ENCODE assay signal across 9 mouse cellular contexts in genomic region chr3:97032053-97032496, GRCm38 (mm10).
A peak's percentile ranks its signal among the peaks of the same experiment; 100 is the strongest.
DNase-seq lines count a peak whose midpoint lies in the region; ATAC-seq and TF ChIP-seq lines count a peak whose summit lies in the region.
"Had no signal": no experiment of that assay in that cellular context is flagged by ENCODE, and none has a peak within 500 bp of the region (broad histone marks: within the 10 kb centered on the region; RNA-seq: fewer than 3 reads in every experiment).

No protein-coding gene starts in this region.

- no peak for TF ChIP-seq CTCF in intestine, postnatal 0 days (IDR thresholded peaks at IDR 0.05; ENCODE audit: low read depth)

- ATAC-seq in heart, embryonic 11.5 days (replicated peaks; ENCODE audit: insufficient number of reproducible peaks, low FRiP score, low TSS enrichment), result 0 out of 2 replicates have a peak, but pooled peaks have one; percentile 49
- 0 out of 2 replicates have a peak, but pooled peaks have one; percentile 35 for ATAC-seq in embryonic facial prominence, embryonic 12.5 days (ENCODE audit: insufficient number of reproducible peaks, insufficient read depth, low FRiP score, low TSS enrichment)
- no peak for ATAC-seq in intestine, postnatal 0 days
- ATAC-seq in midbrain, embryonic 14.5 days (ENCODE audit: low FRiP score, low TSS enrichment), result no peak
- ATAC-seq in granulocyte monocyte progenitor cell, adult 5-6 weeks (replicated peaks; ENCODE audit: poor library complexity, severe bottlenecking), result no peak

- H3K4me3 ChIP-seq in heart, embryonic 11.5 days (ENCODE audit: low read depth, low read length), result peak overlapping the region; percentile 39
- peak overlapping the region; percentile 41 for H3K4me3 ChIP-seq in embryonic facial prominence, embryonic 12.5 days
- H3K4me3 ChIP-seq in intestine, postnatal 0 days (ENCODE audit: low read depth, low read length), result peak overlapping the region; percentile 21; the same call in 1 of the 2 replicates
- peak overlapping the region; percentile 24 for H3K4me3 ChIP-seq in midbrain, embryonic 14.5 days (replicated peaks; ENCODE audit: low read depth, low read length)

- H3K4me1 ChIP-seq in heart, embryonic 11.5 days (ENCODE audit: control insufficient read depth, insufficient read depth, low read length), result peaks cover 18% of the 10 kb centered on the region
- peaks cover 8% of the 10 kb centered on the region; the same call in 1 of the 2 replicates for H3K4me1 ChIP-seq in embryonic facial prominence, embryonic 12.5 days
- H3K4me1 ChIP-seq in intestine, postnatal 0 days (replicated peaks; ENCODE audit: control insufficient read depth, insufficient read depth, low read length), result no peaks in the 10 kb centered on the region
- H3K4me1 ChIP-seq in midbrain, embryonic 14.5 days (ENCODE audit: control insufficient read depth, insufficient read depth, low read length), result 0 out of 2 replicates have a peak, but pooled peaks cover 8% of the 10 kb centered on the region

- peak overlapping the region; percentile 60 for H3K4me2 ChIP-seq in heart, embryonic 11.5 days
- peak overlapping the region; percentile 61 for H3K4me2 ChIP-seq in embryonic facial prominence, embryonic 12.5 days (replicated peaks)
- H3K4me2 ChIP-seq in intestine, postnatal 0 days (replicated peaks; ENCODE audit: low read depth), result peak overlapping the region; percentile 48
- H3K4me2 ChIP-seq in midbrain, embryonic 14.5 days (ENCODE audit: low read length), result peak overlapping the region; percentile 44

- H3K9me3 ChIP-seq in heart, embryonic 11.5 days (replicated peaks; ENCODE audit: control insufficient read depth, low read length), result no peaks in the 10 kb centered on the region
- no peaks in the 10 kb centered on the region for H3K9me3 ChIP-seq in embryonic facial prominence, embryonic 12.5 days
- no peaks in the 10 kb centered on the region for H3K9me3 ChIP-seq in intestine, postnatal 0 days (ENCODE audit: control insufficient read depth)
- H3K9me3 ChIP-seq in midbrain, embryonic 14.5 days (ENCODE audit: control insufficient read depth, low read length), result no peaks in the 10 kb centered on the region

- DNase-seq in heart, adult 9 months (ENCODE audit: low spot score in 2 of 2), result no peak
- peak; percentile 31 for DNase-seq in midbrain, embryonic 14.5 days
- DNase-seq in frontal cortex, adult 2 months (ENCODE audit: extremely low spot score in 1 of 2, low spot score in 1 of 2), result no peak
- no peak for DNase-seq in layer of hippocampus, adult 11-12 months (ENCODE audit: low spot score)

- peaks cover 6% of the 10 kb centered on the region; the same call in 1 of the 2 replicates for H3K27me3 ChIP-seq in heart, embryonic 11.5 days (ENCODE audit: control insufficient read depth, insufficient read depth, low read length)
- H3K27me3 ChIP-seq in embryonic facial prominence, embryonic 12.5 days, result no peaks in the 10 kb centered on the region
- H3K27me3 ChIP-seq in intestine, postnatal 0 days (replicated peaks; ENCODE audit: control insufficient read depth, insufficient read depth, low read length), result 0 out of 2 replicates have a peak, but pooled peaks cover 5% of the 10 kb centered on the region
- H3K27me3 ChIP-seq in midbrain, embryonic 14.5 days (ENCODE audit: control insufficient read depth, insufficient read depth, low read length), result no peaks in the 10 kb centered on the region
- H3K27me3 ChIP-seq: CH12.LX had no signal

- H3K36me3 ChIP-seq in heart, embryonic 11.5 days (ENCODE audit: control insufficient read depth, insufficient read depth, low read length), result no peaks in the 10 kb centered on the region
- no peaks in the 10 kb centered on the region for H3K36me3 ChIP-seq in embryonic facial prominence, embryonic 12.5 days
- no peaks in the 10 kb centered on the region for H3K36me3 ChIP-seq in intestine, postnatal 0 days (ENCODE audit: control insufficient read depth, insufficient read depth)
- no peaks in the 10 kb centered on the region for H3K36me3 ChIP-seq in midbrain, embryonic 14.5 days (ENCODE audit: control insufficient read depth, insufficient read depth, low read length)

- peak overlapping the region; percentile 65 for H3K9ac ChIP-seq in heart, embryonic 11.5 days (ENCODE audit: low read depth, low read length)
- no peak overlapping the region for H3K9ac ChIP-seq in embryonic facial prominence, embryonic 12.5 days
- no peak overlapping the region for H3K9ac ChIP-seq in intestine, postnatal 0 days (ENCODE audit: low read depth, low read length)
- peak overlapping the region; percentile 6; the same call in 1 of the 2 replicates for H3K9ac ChIP-seq in midbrain, embryonic 14.5 days (replicated peaks; ENCODE audit: low read length)

- WGBS in heart, embryonic 11.5 days (ENCODE audit: insufficient replicate concordance), result under 1% methylated on average over 10 of the region's 10 CpGs
- under 1% methylated on average over 10 of the region's 10 CpGs for WGBS in embryonic facial prominence, embryonic 12.5 days
- WGBS in intestine, postnatal 0 days, result 8% methylated on average over 10 of the region's 10 CpGs
- WGBS in midbrain, embryonic 14.5 days, result 1% methylated on average over 10 of the region's 10 CpGs

- peak overlapping the region; percentile 59 for H3K27ac ChIP-seq in heart, embryonic 11.5 days (ENCODE audit: low read depth, low read length)
- no peak overlapping the region for H3K27ac ChIP-seq in embryonic facial prominence, embryonic 12.5 days
- H3K27ac ChIP-seq in intestine, postnatal 0 days (ENCODE audit: low read depth, low read length), result no peak overlapping the region
- H3K27ac ChIP-seq in midbrain, embryonic 14.5 days (replicated peaks; ENCODE audit: low read depth, low read length), result no peak overlapping the region

Comparison
In these comparisons a context has a peak if more than half of its experiments do, and no peak if none do; other contexts are left out.
1. ATAC-seq: peak in heart, embryonic 11.5 days (single experiment) and embryonic facial prominence, embryonic 12.5 days (single experiment); none in intestine, postnatal 0 days (single experiment), midbrain, embryonic 14.5 days (single experiment) and granulocyte monocyte progenitor cell, adult 5-6 weeks (single experiment).
2. H3K9ac ChIP-seq: peak in heart, embryonic 11.5 days (single experiment) and midbrain, embryonic 14.5 days (single experiment); none in embryonic facial prominence, embryonic 12.5 days (single experiment) and intestine, postnatal 0 days (single experiment).
3. Peak in every context shown above with its lines, with median percentiles within 50 percentile points of each other: H3K4me2 ChIP-seq and H3K4me3 ChIP-seq.